In genomic region chr6:61206619-61207018, GRCm38 (mm10) we compare ENCODE assay signal across 22 mouse cellular contexts. TPM values are rescaled to one million over a fixed set of nuclear protein-coding genes. Genes with fewer than 3 reads are reported as not detected.
A peak's percentile ranks its signal among the peaks of the same experiment; 100 is the strongest.
DNase-seq lines count a peak whose midpoint lies in the region; ATAC-seq and TF ChIP-seq lines count a peak whose summit lies in the region.
"Had no signal": no experiment of that assay in that cellular context is flagged by ENCODE, and none has a peak within 500 bp of the region (broad histone marks: within the 10 kb centered on the region; RNA-seq: fewer than 3 reads in every experiment).

No protein-coding gene starts in this region.

- WGBS in lung, postnatal 0 days, result 67% methylated on average over 2 of the region's 2 CpGs
- WGBS in liver, embryonic 11.5 days, result 74% methylated on average over 2 of the region's 2 CpGs

- H3K79me2 ChIP-seq in myocyte (ENCODE audit: control insufficient read depth, insufficient read depth), result no peaks in the 10 kb centered on the region

- H3K4me1 ChIP-seq in lung, postnatal 0 days (ENCODE audit: insufficient read depth, low read depth, low read length), result no peaks in the 10 kb centered on the region
- no peaks in the 10 kb centered on the region for H3K4me1 ChIP-seq in liver, embryonic 11.5 days (replicated peaks; ENCODE audit: control insufficient read depth, insufficient read depth, low read length)

- no peak overlapping the region for H3K4me3 ChIP-seq in lung, postnatal 0 days (ENCODE audit: low read depth, low read length)
- H3K4me3 ChIP-seq in myocyte, result no peak overlapping the region
- no peak overlapping the region for H3K4me3 ChIP-seq in gastrocnemius, adult 2 months
- H3K4me3 ChIP-seq in liver, embryonic 11.5 days (ENCODE audit: low read depth, low read length), result no peak overlapping the region
- H3K4me3 ChIP-seq: forebrain, embryonic 12.5 days; forebrain, embryonic 15.5 days; hindbrain, embryonic 12.5 days; hindbrain, embryonic 15.5 days had no signal

- H3K36me3 ChIP-seq in lung, postnatal 0 days (ENCODE audit: insufficient read depth, low read length), result no peaks in the 10 kb centered on the region
- H3K36me3 ChIP-seq in myocyte (ENCODE audit: control insufficient read depth, insufficient read depth), result no peaks in the 10 kb centered on the region
- no peaks in the 10 kb centered on the region for H3K36me3 ChIP-seq in liver, embryonic 11.5 days (ENCODE audit: control insufficient read depth, insufficient read depth, low read length)
- H3K36me3 ChIP-seq: forebrain, embryonic 12.5 days; forebrain, embryonic 15.5 days; G1E; hindbrain, embryonic 12.5 days; hindbrain, embryonic 15.5 days had no signal

- no peaks in the 10 kb centered on the region for H3K9me3 ChIP-seq in lung, postnatal 0 days (ENCODE audit: low read length)
- H3K9me3 ChIP-seq in liver, embryonic 11.5 days (ENCODE audit: control insufficient read depth, low read length), result no peaks in the 10 kb centered on the region
- H3K9me3 ChIP-seq: forebrain, embryonic 12.5 days; forebrain, embryonic 15.5 days; G1E; hindbrain, embryonic 12.5 days; hindbrain, embryonic 15.5 days had no signal

- no peak overlapping the region for H3K4me2 ChIP-seq in lung, postnatal 0 days (replicated peaks; ENCODE audit: low read depth, low read length)
- peak overlapping the region; percentile 16 for H3K4me2 ChIP-seq in myocyte (ENCODE audit: low read depth)
- no peak overlapping the region for H3K4me2 ChIP-seq in liver, embryonic 11.5 days
- H3K4me2 ChIP-seq: forebrain, embryonic 12.5 days; forebrain, embryonic 15.5 days; heart, embryonic 11.5 days; hindbrain, embryonic 12.5 days; hindbrain, embryonic 15.5 days had no signal

- TF ChIP-seq POLR2A in myocyte (IDR thresholded peaks at IDR 0.05; ENCODE audit: insufficient read length, low read depth), result no peak

- DNase-seq in lung, postnatal 0 days (ENCODE audit: low spot score), result peak; percentile 21
- DNase-seq in lung, postnatal 25 days (ENCODE audit: low spot score), result no peak
- DNase-seq in 3T3-L1 (ENCODE audit: low read depth, low spot score) (peak; percentile 90), NIH3T3 (ENCODE audit: low read depth) (peak; percentile 80)
- no peak for DNase-seq in gastrocnemius, adult 2 months
- DNase-seq in liver, embryonic 11.5 days (ENCODE audit: low spot score), result no peak
- DNase-seq: adrenal gland, adult 8-10 months; adrenal gland, postnatal 36 days; cerebellum, adult 18-20 months; cerebellum, adult 9-10 months; cerebellum, postnatal 14 days; gastrocnemius, postnatal 14 days; heart, adult 11 months had no signal

- H3K27me3 ChIP-seq in lung, postnatal 0 days (replicated peaks; ENCODE audit: insufficient read depth, low read length), result no peaks in the 10 kb centered on the region
- H3K27me3 ChIP-seq in myocyte (ENCODE audit: control insufficient read depth, insufficient read depth, insufficient read length), result no peaks in the 10 kb centered on the region
- no peaks in the 10 kb centered on the region for H3K27me3 ChIP-seq in liver, embryonic 11.5 days (replicated peaks; ENCODE audit: control insufficient read depth, insufficient read depth, low read length)
- H3K27me3 ChIP-seq: CH12.LX; forebrain, embryonic 12.5 days; forebrain, embryonic 15.5 days; hindbrain, embryonic 12.5 days; hindbrain, embryonic 15.5 days had no signal

- no peak for TF ChIP-seq CTCF in lung, postnatal 0 days (IDR thresholded peaks at IDR 0.05)
- TF ChIP-seq CTCF in gastrocnemius, adult 2 months (IDR thresholded peaks at IDR 0.05), result no peak

- no peak overlapping the region for H3ac ChIP-seq in myocyte (ENCODE audit: control insufficient read depth, insufficient read length)

- no peak overlapping the region for H3K9ac ChIP-seq in lung, postnatal 0 days (replicated peaks; ENCODE audit: low read depth)
- no peak overlapping the region for H3K9ac ChIP-seq in liver, embryonic 11.5 days (ENCODE audit: low read depth, low read length)
- H3K9ac ChIP-seq: forebrain, embryonic 12.5 days; forebrain, embryonic 15.5 days; hindbrain, embryonic 12.5 days; hindbrain, embryonic 15.5 days had no signal

- TF ChIP-seq EP300 in lung, postnatal 0 days (IDR thresholded peaks at IDR 0.05), result no peak

- no peak for ATAC-seq in lung, postnatal 0 days
- ATAC-seq in liver, embryonic 11.5 days (replicated peaks; ENCODE audit: low FRiP score), result no peak
- ATAC-seq: activated CD4-positive, CD25-positive, alpha-beta regulatory T cell, adult 4 months; forebrain, embryonic 15.5 days had no signal

- H3K27ac ChIP-seq in lung, postnatal 0 days (ENCODE audit: low read length), result no peak overlapping the region
- H3K27ac ChIP-seq in gastrocnemius, adult 2 months, result no peak overlapping the region
- no peak overlapping the region for H3K27ac ChIP-seq in liver, embryonic 11.5 days (ENCODE audit: low read depth, low read length)
- H3K27ac ChIP-seq: forebrain, embryonic 12.5 days; forebrain, embryonic 15.5 days; hindbrain, embryonic 12.5 days; hindbrain, embryonic 15.5 days had no signal

- intact Hi-C loops in gastrocnemius, adult 2 months (cut with DNase I), result no loop called here

TF ChIP-seq in myocyte, 11 proteins besides CTCF, POLR2A, EP300 and RAD21:
- TF ChIP-seq CEBPB (IDR thresholded peaks at IDR 0.05; ENCODE audit: insufficient read depth, poor library complexity, severe bottlenecking), result peak; percentile 92
- no peak for TF ChIP-seq POLR2AphosphoS2 (IDR thresholded peaks at IDR 0.05; ENCODE audit: insufficient read length, low read depth)
- no peak for TF ChIP-seq USF1 (IDR thresholded peaks at IDR 0.05; ENCODE audit: low read depth)

RNA-seq across cellular contexts. Expression of gene Ccser1, which starts 26.5 kb away (rescaled TPM):
- 7.5 and 10.6 TPM in 2 replicates for polyA plus RNA-seq in lung, postnatal 0 days (2015; fragmentation: Nextera tagmentation; extraction: Ambion mirVana)
- 0.52 TPM for polyA plus RNA-seq in myocyte (2012; fragmentation: generic; extraction: Trizol)
- total RNA-seq in gastrocnemius, adult 2 months (2021), result 1 to 10 TPM in 1 of 2 experiments, under 1 TPM in 1; 0.82 to 1.1 TPM
- 1.2 and 1.3 TPM in 2 replicates for polyA plus RNA-seq in liver, embryonic 11.5 days (2014; fragmentation: Nextera tagmentation; extraction: Ambion mirVana)
- total RNA-seq: CH12.LX had no signal
- polyA plus RNA-seq: G1E had no signal

Comparison
In these comparisons a context has a peak if more than half of its experiments do, and no peak if none do; other contexts are left out.
1. DNase-seq: peak in lung, postnatal 0 days (single experiment), 3T3-L1 (single experiment) and NIH3T3 (single experiment); none in lung, postnatal 25 days (single experiment), gastrocnemius, adult 2 months (single experiment) and liver, embryonic 11.5 days (single experiment).